Mouse (Mus musculus) megakaryocyte, embryonic 14.5 days (primary cell): ENCODE data around the gene Prrc2c.

Experiments
- FLI1 ChIP-seq: IDR thresholded peaks from 2 replicates; pipeline ENCODE4 v1.6.1; 2012; ENCODE audit warnings: low read length, inconsistent platforms, mixed read lengths
- GATA1 ChIP-seq: IDR thresholded peaks from 3 replicates; pipeline ENCODE4 v1.6.1; 2012; ENCODE audit warnings: mixed read lengths, low read length, inconsistent platforms, borderline replicate concordance

- TF ChIP-seq GATA1, result no peak
- no peak for TF ChIP-seq FLI1
These were observed 9.3 kb upstream of the Prrc2c start for GRCm38 (mm10) chr1:162749607-162750006.
